Comparison of ENCODE assay signal across 8 mouse cellular contexts in genomic region chr9:110953550-110954461, GRCm38 (mm10). TPM values are rescaled to one million over a fixed set of nuclear protein-coding genes. Genes with fewer than 3 reads are reported as not detected.
DNase-seq lines count a peak whose midpoint lies in the region; ATAC-seq and TF ChIP-seq lines count a peak whose summit lies in the region.

No protein-coding gene starts in this region.

- WGBS in hindbrain, embryonic 10.5 days = 2% methylated on average over 44 of the region's 44 CpGs
- 1% methylated on average over 44 of the region's 44 CpGs for WGBS in lung, embryonic 14.5 days

- no peak for TF ChIP-seq POLR2A in ES-Bruce4 (IDR thresholded peaks at IDR 0.05; ENCODE audit: insufficient read depth, low read length)

- peak overlapping the region; percentile 93 for H3K4me2 ChIP-seq in lung, embryonic 14.5 days

- no peaks in the 10 kb centered on the region for H3K9me3 ChIP-seq in ES-Bruce4 (replicated peaks; ENCODE audit: control insufficient read depth, insufficient read depth, low read length, poor library complexity, severe bottlenecking)
- H3K9me3 ChIP-seq in hindbrain, embryonic 10.5 days = no peaks in the 10 kb centered on the region
- H3K9me3 ChIP-seq in lung, embryonic 14.5 days (ENCODE audit: low read depth, low read length) = no peaks in the 10 kb centered on the region

- H3K4me3 ChIP-seq in ES-Bruce4 (ENCODE audit: low read depth, low read length) = peak overlapping the region; percentile 73
- H3K4me3 ChIP-seq in brown adipose tissue, adult 24 weeks (ENCODE audit: insufficient read depth, low read depth, low read length) = peak overlapping the region; percentile 65
- H3K4me3 ChIP-seq in hindbrain, embryonic 10.5 days = peak overlapping the region; percentile 73
- H3K4me3 ChIP-seq in lung, embryonic 14.5 days (ENCODE audit: low read depth, low read length) = peak overlapping the region; percentile 45

- peak overlapping the region; percentile 73 for H3K27ac ChIP-seq in ES-Bruce4 (ENCODE audit: insufficient read depth, low read length)
- no peak overlapping the region for H3K27ac ChIP-seq in brown adipose tissue, adult 24 weeks (replicated peaks; ENCODE audit: low read depth, low read length)
- peak overlapping the region; percentile 80 for H3K27ac ChIP-seq in hindbrain, embryonic 10.5 days
- H3K27ac ChIP-seq in lung, embryonic 14.5 days (ENCODE audit: low read depth) = no peak overlapping the region

- 0 out of 2 replicates have a peak, but pooled peaks have one; percentile 11 for TF ChIP-seq EP300 in ES-Bruce4 (IDR thresholded peaks at IDR 0.05; ENCODE audit: insufficient read depth, low read depth, low read length)

- no peaks in the 10 kb centered on the region for H3K36me3 ChIP-seq in ES-Bruce4 (ENCODE audit: control insufficient read depth, insufficient read depth, low read length, poor library complexity, severe bottlenecking)
- H3K36me3 ChIP-seq in hindbrain, embryonic 10.5 days = no peaks in the 10 kb centered on the region
- H3K36me3 ChIP-seq in lung, embryonic 14.5 days (ENCODE audit: insufficient read depth) = no peaks in the 10 kb centered on the region

- no peaks in the 10 kb centered on the region for H3K27me3 ChIP-seq in ES-Bruce4 (ENCODE audit: control insufficient read depth, insufficient read depth, low read length, poor library complexity, severe bottlenecking)
- peaks cover 65% of the 10 kb centered on the region for H3K27me3 ChIP-seq in hindbrain, embryonic 10.5 days (ENCODE audit: insufficient read depth, poor library complexity, severe bottlenecking)
- peaks cover 27% of the 10 kb centered on the region for H3K27me3 ChIP-seq in lung, embryonic 14.5 days (ENCODE audit: insufficient read depth, low read length)

- DNase-seq in frontal cortex, postnatal 10 days (ENCODE audit: low spot score in 2 of 2) = peak; percentile 45 to 64
- DNase-seq in hindbrain, embryonic 10.5 days (ENCODE audit: low spot score) = peak; percentile 63
- peak; percentile 39 for DNase-seq in layer of hippocampus, adult 9-10 months (ENCODE audit: low spot score)
- peak; percentile 85 for DNase-seq in lung, embryonic 14.5 days
- DNase-seq in ovary, adult 18-20 months (ENCODE audit: low spot score) = peak; percentile 77
- DNase-seq in thymus, postnatal 10 days (ENCODE audit: low spot score in 2 of 2) = peak; percentile 39 to 70

- peak; percentile 67 for TF ChIP-seq CTCF in ES-Bruce4 (IDR thresholded peaks at IDR 0.05; ENCODE audit: low read depth, low read length)
- peak; percentile 78 for TF ChIP-seq CTCF in lung, embryonic 14.5 days (IDR thresholded peaks at IDR 0.05; ENCODE audit: low read depth)

- ATAC-seq in lung, embryonic 14.5 days (ENCODE audit: insufficient read depth) = peak; percentile 60

- peak overlapping the region; percentile 78 for H3K9ac ChIP-seq in ES-Bruce4 (ENCODE audit: low read depth, poor library complexity, severe bottlenecking)
- peak overlapping the region; percentile 38 for H3K9ac ChIP-seq in lung, embryonic 14.5 days

- H3K4me1 ChIP-seq in ES-Bruce4 (ENCODE audit: control insufficient read depth, insufficient read depth, low read length) = peaks cover 7% of the 10 kb centered on the region
- H3K4me1 ChIP-seq in brown adipose tissue, adult 24 weeks (ENCODE audit: control insufficient read depth, insufficient read depth, insufficient read length, low read length) = 0 out of 2 replicates have a peak, but pooled peaks cover 4% of the 10 kb centered on the region
- peaks cover 15% of the 10 kb centered on the region for H3K4me1 ChIP-seq in hindbrain, embryonic 10.5 days (replicated peaks)
- no peaks in the 10 kb centered on the region for H3K4me1 ChIP-seq in lung, embryonic 14.5 days (ENCODE audit: insufficient read depth)

RNA-seq across cellular contexts. Expression of gene Lrrc2, which starts 2.5 kb away (rescaled TPM):
- polyA plus RNA-seq in ES-Bruce4 (2011; ENCODE audit: insufficient read depth, insufficient read length, low read depth, missing spikeins) = 5.8 and 11.9 TPM in 2 replicates
- 0.88 TPM in 1 of 2 replicates, not detected in the other for polyA plus RNA-seq in brown adipose tissue, adult 24 weeks (2012; ENCODE audit: insufficient read depth, insufficient read length, missing spikeins)
- polyA plus RNA-seq in hindbrain, embryonic 10.5 days (2016; fragmentation: Nextera tagmentation; extraction: Ambion mirVana) = 0.33 TPM in 1 of 2 replicates, not detected in the other
- 0.12 TPM in 1 of 2 replicates, not detected in the other for polyA plus RNA-seq in lung, embryonic 14.5 days (2014; fragmentation: Nextera tagmentation; extraction: Ambion mirVana)

RNA-seq across cellular contexts. Expression of gene Tdgf1, which starts 7.8 kb away (rescaled TPM):
- polyA plus RNA-seq in ES-Bruce4 (2011; ENCODE audit: insufficient read depth, insufficient read length, low read depth, missing spikeins) = 462 and 483 TPM in 2 replicates
- polyA plus RNA-seq in brown adipose tissue, adult 24 weeks (2012; ENCODE audit: insufficient read depth, insufficient read length, missing spikeins) = not detected in 2 replicates
- polyA plus RNA-seq in hindbrain, embryonic 10.5 days (2016; fragmentation: Nextera tagmentation; extraction: Ambion mirVana) = not detected in 2 replicates
- not detected in 2 replicates for polyA plus RNA-seq in lung, embryonic 14.5 days (2014; fragmentation: Nextera tagmentation; extraction: Ambion mirVana)

RNA-seq across cellular contexts. Expression of gene Rtp3, which starts 36.6 kb away (rescaled TPM):
- polyA plus RNA-seq in ES-Bruce4 (2011; ENCODE audit: insufficient read depth, insufficient read length, low read depth, missing spikeins) = not detected in 2 replicates
- polyA plus RNA-seq in brown adipose tissue, adult 24 weeks (2012; ENCODE audit: insufficient read depth, insufficient read length, missing spikeins) = 2.2 and 3.3 TPM in 2 replicates
- 0.14 TPM in 1 of 2 replicates, not detected in the other for polyA plus RNA-seq in hindbrain, embryonic 10.5 days (2016; fragmentation: Nextera tagmentation; extraction: Ambion mirVana)
- polyA plus RNA-seq in lung, embryonic 14.5 days (2014; fragmentation: Nextera tagmentation; extraction: Ambion mirVana) = 0.15 and 0.41 TPM in 2 replicates

RNA-seq across cellular contexts. Expression of gene Fam240a, which starts 37.1 kb away (rescaled TPM):
- polyA plus RNA-seq in ES-Bruce4 (2011; ENCODE audit: insufficient read depth, insufficient read length, low read depth, missing spikeins) = not detected in 2 replicates
- not detected in 2 replicates for polyA plus RNA-seq in brown adipose tissue, adult 24 weeks (2012; ENCODE audit: insufficient read depth, insufficient read length, missing spikeins)
- polyA plus RNA-seq in hindbrain, embryonic 10.5 days (2016; fragmentation: Nextera tagmentation; extraction: Ambion mirVana) = not detected in 2 replicates
- polyA plus RNA-seq in lung, embryonic 14.5 days (2014; fragmentation: Nextera tagmentation; extraction: Ambion mirVana) = not detected in 2 replicates

Comparison
In these comparisons a context has a peak if more than half of its experiments do, and no peak if none do; other contexts are left out.
1. H3K27ac ChIP-seq: peak in ES-Bruce4 (single experiment) and hindbrain, embryonic 10.5 days (single experiment); none in brown adipose tissue, adult 24 weeks (single experiment) and lung, embryonic 14.5 days (single experiment).
2. RNA of gene Tdgf1, which starts 7.8 kb away (polyA plus RNA-seq): 462 to 483 TPM in ES-Bruce4; not detected in hindbrain, embryonic 10.5 days, not detected in brown adipose tissue, adult 24 weeks and not detected in lung, embryonic 14.5 days; every median in the first group is over 100 times any median in the second.
3. Peak in every context shown above with its lines, with median percentiles within 50 percentile points of each other: H3K4me3 ChIP-seq and DNase-seq.